Mouse (Mus musculus) MN1 (cell line): ENCODE measurements around the gene Tfb2m.

Experiments
- DNase-seq: peaks from one replicate; pipeline ENCODE4 v3.0.0-alpha.2; 2016; ENCODE audit warnings: low spot score

The Tfb2m gene

DNA sequence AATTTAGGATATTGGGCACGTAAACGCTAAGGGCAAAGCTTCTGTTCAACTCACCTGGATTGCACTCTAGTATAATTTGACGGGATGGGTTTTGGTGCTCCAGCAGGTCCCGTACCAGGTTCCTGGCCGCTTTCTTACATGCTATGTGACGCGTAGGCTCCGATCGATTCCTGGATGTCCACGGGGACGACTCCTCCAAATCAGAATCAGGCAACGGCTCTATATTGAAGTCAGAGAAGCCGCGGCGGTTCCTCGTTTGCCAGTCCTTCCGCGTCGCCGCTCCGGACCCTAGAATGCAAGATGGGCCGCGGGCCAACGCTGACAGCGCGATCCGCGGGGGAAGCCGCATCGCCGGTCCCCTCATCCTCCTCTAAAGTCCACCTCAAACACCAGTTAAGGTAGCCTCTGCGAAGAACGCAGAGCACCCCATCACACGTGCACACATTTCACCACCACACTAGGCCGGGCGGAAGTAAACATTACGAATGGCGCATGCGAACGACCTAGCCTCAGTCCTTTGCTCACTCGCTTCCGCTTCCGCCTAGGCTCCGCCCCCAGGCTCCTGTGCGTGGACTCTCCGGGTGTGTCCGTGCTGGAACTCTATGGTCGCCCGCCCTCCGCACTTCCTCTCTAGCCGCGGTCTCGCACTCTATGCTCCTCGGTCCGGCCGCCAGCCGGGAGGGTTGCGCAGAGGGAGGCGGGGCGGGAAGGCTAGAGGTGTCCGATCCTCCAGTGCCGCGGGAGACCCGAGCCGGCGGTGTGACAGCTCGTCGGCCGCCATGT lies at the start of gene Tfb2m, which contains the start of gene Cnst:
Tfb2m (minus strand) TSS at position 500 of the 783 bp plus-strand sequence.
Cnst (plus strand) TSS at position 603 of the 783 bp plus-strand sequence.
- peak; percentile 99 for DNase-seq

DNA sequence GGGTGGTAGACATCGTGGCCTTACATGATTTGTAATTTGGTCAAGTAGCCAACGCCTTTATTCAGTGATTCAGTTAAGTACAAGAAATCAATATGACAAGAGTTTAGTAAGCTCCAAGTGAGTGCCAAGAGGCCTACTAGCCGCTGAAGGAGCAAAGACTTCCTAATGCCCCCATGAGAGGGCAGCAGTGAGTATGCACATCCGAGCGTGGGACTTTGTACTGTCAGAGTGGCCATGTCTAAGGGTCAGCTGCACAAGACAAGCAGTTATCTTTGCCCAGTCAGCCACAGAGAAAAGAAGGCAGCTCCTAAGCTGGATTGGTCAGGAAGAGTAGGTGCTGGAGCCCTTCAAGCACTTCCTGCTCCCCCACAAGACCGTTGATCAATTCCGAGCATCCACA lies 46.9 kb upstream of the Tfb2m start:
- no peak for DNase-seq

DNA sequence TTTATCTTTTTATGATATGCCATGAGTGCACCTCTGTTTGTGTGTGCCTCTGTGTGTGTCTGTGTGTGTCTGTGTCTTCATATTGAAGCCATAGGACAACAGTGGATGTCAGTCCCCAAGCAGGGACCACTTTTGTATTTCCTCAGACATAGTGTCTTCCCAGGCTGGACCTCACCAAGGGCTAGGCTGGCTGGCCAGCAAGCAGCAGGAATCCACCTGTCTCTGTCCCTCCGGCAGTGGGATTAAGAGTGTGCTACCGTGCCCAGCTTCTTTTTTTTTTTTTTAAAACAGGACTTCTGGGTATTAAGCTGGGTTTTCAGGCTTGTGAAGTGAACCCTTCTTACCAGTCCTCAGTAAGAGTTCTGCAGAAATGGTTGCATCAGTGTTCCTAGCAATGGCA lies 46.1 kb upstream of the Tfb2m start:
- DNase-seq, result no peak

- DNase-seq, result no peak
Observed at GRCm38 (mm10) chr1:179591639-179592038, 45.6 kb upstream of the Tfb2m start.

- no peak for DNase-seq
Observed at GRCm38 (mm10) chr1:179588230-179588629, 42.2 kb upstream of the Tfb2m start.

DNA sequence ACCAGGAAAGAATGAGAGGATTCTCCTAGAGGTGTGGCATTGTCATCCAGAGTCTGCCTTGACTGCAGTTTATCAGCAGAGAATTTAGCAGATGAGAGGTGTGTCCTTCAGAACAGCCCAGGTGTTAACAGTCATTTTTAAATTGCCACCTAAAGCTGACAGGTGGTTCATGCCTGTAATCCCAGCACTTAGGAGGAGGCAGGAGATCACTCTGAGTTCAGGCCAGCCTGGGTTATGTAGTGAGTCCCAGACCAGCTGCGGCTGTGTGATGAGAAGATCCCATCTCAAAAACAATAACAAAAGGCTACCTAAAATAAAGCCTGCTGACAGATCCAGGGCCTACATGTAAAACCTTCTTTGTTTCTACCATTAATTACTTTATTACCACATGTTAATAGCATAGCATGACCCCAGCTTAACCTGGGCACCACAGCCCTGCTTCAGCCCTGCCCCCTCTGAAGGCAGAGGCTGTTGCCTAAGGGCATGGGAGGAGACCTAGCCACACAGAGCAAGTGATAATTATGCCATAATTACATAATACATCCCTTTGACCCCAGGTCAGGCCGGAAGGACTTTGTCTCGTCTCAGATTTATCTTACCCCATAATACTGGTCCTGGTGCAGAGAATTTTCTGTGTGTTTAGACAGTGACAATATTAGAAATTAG lies 40.5 kb upstream of the Tfb2m start:
- DNase-seq, result no peak

GRCm38 (mm10) chr1:179585646-179586045 lies 39.6 kb upstream of the Tfb2m start:
- no peak for DNase-seq

DNA sequence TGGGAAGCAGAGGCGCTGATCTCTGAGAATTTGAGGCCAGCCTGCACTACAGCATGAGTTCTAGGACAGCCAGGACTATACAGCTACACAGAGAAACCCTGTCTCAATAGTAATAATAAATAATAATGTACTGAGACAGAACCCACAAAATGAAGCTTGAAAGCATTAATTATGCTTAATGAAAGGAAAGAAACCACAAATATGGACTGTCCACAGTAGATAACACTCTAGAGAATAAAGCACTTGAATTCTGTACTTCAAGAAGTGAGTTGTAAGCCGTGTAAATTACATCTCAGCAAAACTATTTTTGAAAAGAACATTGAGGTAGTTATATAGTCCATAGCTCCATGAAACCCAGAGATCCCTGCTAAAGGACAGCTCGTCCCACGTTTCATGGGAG lies 38.2 kb upstream of the Tfb2m start:
- no peak for DNase-seq

DNA sequence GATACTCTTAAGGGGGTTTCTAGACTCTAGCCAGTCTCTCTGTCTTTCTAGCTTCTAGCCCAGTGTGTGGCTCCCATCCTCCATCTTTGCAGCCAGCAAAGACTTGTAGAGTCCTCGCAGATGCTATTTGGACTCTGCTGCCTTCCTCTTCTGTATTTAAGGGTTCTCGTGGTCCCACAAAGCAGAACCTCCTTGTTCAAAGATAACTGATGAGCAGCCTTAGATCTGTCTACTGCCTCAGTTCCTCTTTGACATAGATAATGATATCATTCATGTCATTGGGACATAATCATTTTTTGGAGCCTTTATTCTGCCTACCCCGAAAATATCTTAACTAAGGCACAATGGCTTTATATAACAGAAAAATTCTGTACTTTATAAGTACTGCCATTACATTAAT lies 37.0 kb upstream of the Tfb2m start:
- DNase-seq, result no peak

- no peak for DNase-seq
Observed at GRCm38 (mm10) chr1:179582021-179582433, 36.0 kb upstream of the Tfb2m start.

DNA sequence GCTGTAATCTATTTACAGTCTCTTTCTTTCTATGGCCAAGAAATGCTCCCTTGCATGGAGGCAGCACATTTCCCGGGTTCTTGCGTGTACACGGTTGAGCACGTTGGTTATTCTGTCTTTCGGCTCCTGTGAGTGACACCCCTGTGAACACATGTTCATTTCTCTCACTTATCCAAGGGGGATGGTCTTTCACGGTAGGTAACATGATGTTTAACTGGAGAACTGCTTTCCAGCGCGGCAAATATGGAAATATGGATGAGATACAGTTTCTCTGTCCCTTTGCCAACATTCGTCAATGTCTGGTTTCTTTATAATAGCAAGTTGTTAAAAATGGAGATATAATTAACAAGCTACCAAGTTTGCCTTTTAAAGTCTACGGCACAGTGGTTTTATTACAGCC lies 35.4 kb upstream of the Tfb2m start:
- no peak for DNase-seq

- no peak for DNase-seq
Observed at GRCm38 (mm10) chr1:179580200-179580599, 34.1 kb upstream of the Tfb2m start.

GRCm38 (mm10) chr1:179578625-179579024 lies 32.6 kb upstream of the Tfb2m start:
- no peak for DNase-seq

GRCm38 (mm10) chr1:179573650-179574206 lies 27.7 kb upstream of the Tfb2m start:
- no peak for DNase-seq

- no peak for DNase-seq
Observed at GRCm38 (mm10) chr1:179571686-179572085, 25.6 kb upstream of the Tfb2m start.

GRCm38 (mm10) chr1:179570482-179570881 lies 24.4 kb upstream of the Tfb2m start:
- no peak for DNase-seq

GRCm38 (mm10) chr1:179568690-179569398 lies 22.8 kb upstream of the Tfb2m start:
- no peak for DNase-seq

- no peak for DNase-seq
Observed at GRCm38 (mm10) chr1:179567558-179567957, 21.5 kb upstream of the Tfb2m start.

DNA sequence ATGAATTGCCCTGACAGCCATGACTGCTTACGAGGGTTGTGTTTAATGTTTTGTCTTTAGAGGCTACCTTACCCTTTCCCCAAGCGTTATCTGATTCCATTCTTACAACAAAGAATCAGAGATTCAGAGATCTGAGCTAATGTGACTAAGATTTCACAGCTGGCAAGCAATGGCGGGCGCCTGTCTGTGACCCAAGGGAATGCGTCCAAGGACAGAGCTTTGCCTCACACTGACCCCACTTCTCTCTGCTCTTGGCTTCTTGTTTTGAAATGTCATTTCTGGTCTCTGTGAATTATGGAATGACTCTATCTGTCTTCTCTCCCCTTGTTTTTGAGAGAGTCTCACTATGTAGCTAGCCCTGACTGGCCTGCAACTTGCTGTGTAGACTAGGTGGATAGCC lies 17.9 kb upstream of the Tfb2m start:
- DNase-seq, result no peak

DNA sequence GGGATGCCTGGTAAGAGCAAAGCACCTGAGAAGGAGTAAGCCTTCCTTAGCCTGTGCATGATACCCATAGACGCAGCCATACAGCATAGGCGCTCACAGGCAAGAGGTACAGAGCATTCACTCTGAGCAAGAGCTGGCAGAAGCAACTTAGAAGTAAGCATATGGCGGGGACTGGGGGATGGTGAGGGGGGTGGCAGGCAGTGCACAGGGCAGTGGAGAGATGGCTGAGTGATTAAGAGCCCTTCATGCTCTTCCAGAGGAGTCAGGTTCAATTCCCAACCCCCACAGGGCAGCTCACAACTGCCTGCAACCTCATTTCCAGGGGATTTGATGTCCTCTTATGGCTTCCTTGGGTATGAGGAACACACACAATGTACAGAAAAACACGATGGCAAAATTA lies 17.1 kb upstream of the Tfb2m start:
- no peak for DNase-seq

DNA sequence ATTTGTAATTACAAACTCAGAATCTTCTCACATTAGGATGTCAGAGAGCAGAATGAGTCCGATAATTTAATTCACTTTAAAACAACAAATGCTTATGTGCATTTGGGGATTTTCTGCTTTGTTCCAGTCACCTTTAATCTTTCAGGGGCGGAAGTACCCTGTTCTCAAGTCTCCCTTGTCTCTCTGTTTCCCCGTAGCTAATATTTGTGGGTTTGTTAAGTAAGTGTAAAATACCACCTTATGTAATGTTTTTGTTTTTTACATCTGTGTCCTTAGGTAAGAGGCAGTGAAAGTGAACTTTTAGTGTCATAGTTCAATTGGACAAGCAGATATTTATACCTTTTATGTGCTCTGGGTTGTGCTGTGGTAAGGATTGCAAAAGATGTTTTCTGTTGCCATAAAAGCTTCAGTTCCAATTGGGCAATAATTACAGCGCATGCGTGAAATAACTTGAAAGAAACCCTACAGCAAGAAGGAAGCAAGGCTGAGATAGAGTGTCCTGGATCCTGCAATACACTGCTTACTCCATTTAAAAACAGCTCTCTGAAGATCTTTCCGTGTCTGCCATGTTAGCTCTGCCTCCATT lies 14.9 kb upstream of the Tfb2m start:
- DNase-seq, result no peak
